Mouse (Mus musculus) T-helper 1 cell (primary cell): ENCODE results near the gene Pzp.

Experiments used
- in situ Hi-C: fragments of 300-600 bp; cut with MboI, MseI; formaldehyde crosslinking; loops from one replicate; pipeline ENCODE4 v1.15.1; 2025; ENCODE audit warnings: high pct_unique_total_duplicates

Gene Pzp

GRCm38 (mm10) chr6:128526601-128527000 lies at the start of gene Pzp:
Gene Pzp (minus strand): TSS chr6:128526720.
- in situ Hi-C loops: no loop called here

GRCm38 (mm10) chr6:128566589-128566988 lies 40.1 kb upstream of the Pzp start:
- in situ Hi-C loops: no loop called here

DNA sequence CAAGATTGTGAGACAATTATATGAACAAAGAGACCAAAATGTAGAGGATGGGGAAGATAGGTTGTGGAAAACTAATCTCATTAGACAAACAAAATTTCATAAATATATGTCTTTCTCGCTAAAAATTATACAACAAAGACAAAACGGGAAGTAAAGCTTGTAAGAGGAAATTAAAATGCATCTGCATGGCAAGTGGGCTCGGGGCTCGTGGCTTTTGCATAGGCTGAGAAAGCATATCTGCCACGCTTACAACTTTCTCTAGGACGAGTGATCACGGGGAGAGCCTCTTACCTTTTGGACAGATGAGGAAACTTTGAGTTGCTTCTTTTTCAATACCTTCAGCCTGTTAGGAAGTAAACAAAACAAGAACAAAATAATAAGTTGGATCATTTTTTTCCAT lies 27.5 kb upstream of the Pzp start:
- in situ Hi-C loops: no loop called here

DNA sequence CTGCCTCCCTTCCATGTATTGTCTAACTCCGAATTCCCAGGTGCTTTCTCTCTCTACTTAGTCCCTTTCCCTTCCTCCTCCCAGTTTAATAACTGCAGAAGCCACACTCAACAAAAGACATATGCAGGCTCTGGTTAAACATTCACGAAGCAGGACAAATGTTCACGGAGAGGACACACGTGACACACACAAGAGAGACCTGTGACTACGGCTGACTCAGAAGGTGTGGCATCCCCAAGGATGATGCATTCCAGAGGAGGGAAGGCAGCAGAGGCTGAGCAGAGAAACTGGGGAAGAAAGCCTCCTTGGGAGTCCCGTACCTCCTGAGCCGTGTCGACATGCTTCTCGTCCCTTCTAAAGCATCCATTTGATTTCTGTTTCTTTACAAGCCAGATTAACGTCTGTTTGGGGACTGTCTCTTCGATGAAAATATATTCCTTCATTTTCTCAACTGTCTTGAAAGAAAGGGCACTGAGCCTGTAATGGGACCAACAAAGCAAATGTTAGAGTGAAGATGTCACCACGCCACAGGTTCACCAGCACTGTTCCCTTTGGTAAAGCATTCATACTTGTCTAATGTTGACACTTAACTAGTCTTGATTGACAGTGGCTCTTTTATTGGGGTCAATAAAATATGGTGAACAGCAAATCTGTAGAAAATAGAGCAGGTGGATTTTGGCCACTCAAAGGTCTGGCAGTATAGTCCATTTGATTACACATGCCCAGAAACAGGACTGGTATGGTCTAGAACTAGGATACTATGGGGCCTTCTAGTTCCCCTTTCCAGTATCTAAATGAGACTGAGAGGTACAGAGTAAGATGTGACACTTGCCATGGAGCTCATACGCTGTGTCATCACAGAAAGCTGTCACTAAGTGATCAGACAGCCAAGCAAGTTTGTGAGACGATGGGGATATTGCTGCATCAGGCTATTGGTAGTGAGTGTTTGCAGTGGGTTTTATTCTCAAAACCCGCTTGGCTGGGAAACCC lies 23.2 kb upstream of the Pzp start:
- in situ Hi-C loops: no loop called here

GRCm38 (mm10) chr6:128548532-128548931 lies 22.0 kb upstream of the Pzp start:
- in situ Hi-C loops: no loop called here

DNA sequence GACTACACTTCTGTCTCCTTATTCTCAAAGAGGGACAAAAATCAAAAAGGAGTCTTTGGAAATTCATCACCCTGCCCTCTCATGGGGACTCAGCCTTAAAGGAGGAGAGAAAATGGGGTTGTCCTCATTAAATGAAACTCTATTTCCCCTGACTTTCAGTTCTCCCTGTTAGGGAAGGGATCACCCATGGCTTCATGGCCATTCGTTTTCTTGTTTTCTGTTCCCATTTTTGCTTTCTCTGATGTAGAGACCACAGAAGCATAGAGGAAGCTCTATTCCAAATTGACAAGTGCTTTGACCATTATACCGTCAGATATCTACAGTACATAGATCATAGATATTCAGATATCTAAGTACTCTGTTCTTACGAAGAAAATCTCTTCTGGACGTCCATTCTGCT lies 18.9 kb upstream of the Pzp start:
- in situ Hi-C loops: no loop called here

DNA sequence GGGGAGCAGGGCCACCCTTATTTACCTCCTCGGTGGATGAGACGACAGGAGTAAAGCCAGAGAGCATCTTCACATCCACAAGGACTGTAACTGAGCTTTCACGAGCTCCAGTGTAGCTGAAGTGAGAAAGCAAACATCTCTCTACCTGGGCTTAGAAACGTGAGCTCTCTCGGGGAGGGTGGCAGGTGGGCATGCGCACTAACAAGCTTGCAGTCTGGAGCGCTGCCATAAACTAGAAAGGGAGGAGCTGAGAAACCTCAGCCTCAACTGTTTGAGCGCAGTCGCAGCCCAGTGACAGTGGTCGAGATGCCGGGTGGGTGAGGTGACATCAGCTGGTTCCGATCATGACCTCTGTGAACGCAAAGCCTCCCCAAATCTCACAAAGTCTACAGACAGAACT lies 16.7 kb upstream of the Pzp start:
- in situ Hi-C loops: no loop called here

DNA sequence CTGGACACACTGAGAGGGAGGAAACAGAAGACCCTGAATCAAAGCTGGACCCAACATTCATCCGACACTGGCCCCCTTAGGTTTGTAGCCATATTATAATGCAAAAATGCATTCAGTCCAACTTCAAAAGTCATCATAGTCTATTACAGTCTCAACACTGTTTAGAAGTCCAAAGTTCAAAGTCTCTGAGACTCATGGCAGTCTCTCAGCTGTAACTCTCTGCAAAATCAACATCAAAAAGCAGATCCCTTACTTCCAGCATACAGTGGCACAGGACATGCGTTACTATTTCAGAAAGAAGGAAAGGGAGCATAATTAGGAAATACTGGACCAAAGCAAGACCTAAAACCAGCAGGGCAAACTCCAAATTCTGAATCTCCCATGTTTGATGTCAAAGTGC lies 8.7 kb upstream of the Pzp start:
- in situ Hi-C loops: no loop called here

DNA sequence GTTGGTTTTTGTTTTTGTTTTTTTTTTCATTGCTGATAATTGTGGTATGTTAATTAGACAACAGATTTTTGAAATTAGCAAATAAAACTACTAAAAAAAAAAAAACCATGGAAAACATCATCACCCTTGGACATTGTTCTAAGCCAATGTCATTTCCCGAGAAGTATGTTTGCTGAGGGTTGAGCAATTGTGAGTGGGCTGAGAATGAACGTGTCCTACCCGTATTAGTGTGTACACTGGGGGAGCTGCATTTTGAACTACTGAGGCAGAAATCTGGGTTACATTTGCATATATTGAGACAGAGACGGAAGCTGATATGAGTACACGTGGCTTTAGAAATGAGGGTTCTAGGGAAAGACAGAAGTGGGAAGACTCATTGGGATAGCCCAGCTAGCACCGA lies 6.8 kb upstream of the Pzp start:
- in situ Hi-C loops: no loop called here

GRCm38 (mm10) chr6:128532701-128533100 lies 6.2 kb upstream of the Pzp start:
- in situ Hi-C loops: no loop called here

GRCm38 (mm10) chr6:128528491-128528890 lies 2.0 kb upstream of the Pzp start:
- in situ Hi-C loops: no loop called here

DNA sequence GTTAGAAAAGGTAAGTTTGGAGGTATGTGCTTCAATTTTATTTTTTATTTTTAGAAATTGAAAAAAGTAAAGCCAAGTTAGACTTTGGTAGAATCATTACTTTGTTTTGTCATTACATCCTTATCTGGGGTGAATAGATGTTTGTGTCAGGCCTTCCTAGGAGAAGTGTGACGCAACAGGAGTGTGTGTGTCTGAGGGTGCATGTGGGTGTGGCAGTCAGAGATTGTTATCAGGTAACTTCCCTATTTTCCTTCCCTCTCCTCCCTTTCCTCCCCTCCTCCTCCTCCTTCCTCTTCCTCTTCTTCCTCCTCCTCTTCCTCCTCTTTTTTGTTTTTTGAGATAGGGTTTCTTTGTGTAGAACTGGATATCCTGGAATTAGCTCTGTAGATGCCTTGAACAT lies 590 bp upstream of the Pzp start:
- in situ Hi-C loops: no loop called here

DNA sequence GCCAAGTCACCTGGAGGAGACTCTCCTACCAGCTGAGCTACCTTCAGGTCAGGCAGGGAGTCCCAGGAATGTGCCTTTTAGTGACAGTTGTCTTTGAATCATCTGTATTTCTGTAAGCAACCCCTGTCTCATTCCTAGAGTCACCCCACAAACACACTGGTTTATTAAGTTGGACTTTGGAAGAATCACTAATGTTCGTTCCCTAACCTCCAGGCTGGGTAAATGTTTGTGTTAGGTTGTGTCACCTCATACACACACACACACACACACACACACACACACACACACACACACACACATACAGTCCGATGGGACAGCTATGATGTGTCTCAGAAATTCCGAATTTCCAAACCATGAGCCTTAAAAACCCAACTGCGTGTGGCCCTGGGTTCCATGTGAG lies 719 bp downstream of the Pzp start:
- in situ Hi-C loops: no loop called here

- in situ Hi-C loops: no loop called here
Measured at GRCm38 (mm10) chr6:128523360-128523759, 3.2 kb downstream of the Pzp start.

GRCm38 (mm10) chr6:128519159-128519558 lies 7.4 kb downstream of the Pzp start:
- in situ Hi-C loops: no loop called here

DNA sequence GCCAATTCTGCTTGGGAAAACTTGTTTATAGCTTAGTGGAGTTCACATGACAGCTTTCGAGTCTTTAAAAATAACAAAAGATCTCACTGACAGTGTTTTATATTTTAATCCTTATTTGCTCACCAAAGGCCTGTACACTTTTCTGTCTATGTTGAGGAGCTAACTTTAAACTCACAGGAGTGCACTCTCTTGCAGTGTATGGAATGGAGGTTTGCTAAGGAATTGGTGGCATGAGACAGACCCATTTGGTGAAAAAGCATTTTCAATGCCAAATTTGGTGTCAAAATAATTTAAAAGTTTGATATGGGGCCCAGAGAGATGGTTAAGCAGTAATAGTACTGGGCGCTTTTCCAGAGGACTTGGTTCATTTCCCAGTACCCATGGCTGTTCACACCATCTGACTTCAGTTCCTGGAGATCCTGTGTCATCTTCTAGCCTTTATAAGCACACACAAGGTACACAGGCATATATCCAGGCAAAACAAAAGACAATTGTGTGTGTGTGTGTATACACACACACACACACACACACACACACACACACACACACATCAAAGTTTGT lies 20.8 kb downstream of the Pzp start:
- in situ Hi-C loops: no loop called here

GRCm38 (mm10) chr6:128504743-128505142 lies 21.8 kb downstream of the Pzp start:
- in situ Hi-C loops: no loop called here

GRCm38 (mm10) chr6:128495346-128495745 lies 31.2 kb downstream of the Pzp start:
- in situ Hi-C loops: no loop called here

DNA sequence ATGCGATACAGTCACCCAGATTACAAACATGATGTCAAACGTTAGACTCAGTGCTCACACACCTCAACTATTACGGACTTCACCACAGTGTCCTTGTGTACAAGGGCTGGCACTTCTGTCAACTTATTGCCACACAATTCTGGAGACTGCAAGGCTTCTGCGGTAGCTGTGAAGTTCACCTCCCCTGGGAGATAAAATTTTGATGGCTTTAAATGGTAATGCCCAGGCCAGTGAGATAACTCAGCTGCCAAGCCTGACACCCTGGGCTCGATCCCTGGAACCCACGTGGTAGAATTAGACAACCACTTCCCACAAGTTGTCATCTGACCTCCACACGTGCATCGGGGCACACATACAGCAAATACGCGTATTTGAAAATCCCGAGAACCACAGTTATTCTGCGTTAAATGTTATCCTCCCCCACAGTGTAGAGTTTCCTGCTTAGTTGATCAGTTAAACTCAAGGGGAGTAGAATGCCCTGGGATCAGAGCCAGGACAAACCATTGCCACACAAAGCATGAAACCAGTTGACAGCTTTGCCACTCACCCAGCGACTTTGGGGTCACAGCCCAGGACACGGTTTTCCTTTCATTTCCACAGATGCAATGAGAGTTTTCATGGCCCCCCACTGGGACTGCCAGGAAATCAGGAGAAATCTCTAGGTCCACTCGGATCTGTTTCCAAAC lies 31.7 kb downstream of the Pzp start:
- in situ Hi-C loops: no loop called here

DNA sequence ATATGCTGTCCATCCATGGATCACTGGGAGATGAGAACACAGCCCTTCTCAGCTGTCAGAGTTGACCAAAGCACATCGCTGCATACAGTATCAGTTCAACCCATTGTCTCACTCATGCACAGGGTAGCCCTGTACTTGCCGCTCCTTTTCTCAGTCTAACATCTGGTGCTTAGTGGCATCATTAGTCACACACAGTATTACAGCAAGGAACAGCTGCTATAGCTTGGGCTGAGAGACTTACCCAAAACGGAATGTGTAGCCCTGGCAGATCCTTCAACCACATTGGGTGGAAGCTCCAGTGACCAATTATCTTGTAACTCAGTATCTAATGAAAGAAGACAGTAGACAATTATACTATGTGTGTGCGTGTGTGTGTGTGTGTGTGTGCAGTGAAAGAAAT lies 34.6 kb downstream of the Pzp start:
- in situ Hi-C loops: no loop called here

DNA sequence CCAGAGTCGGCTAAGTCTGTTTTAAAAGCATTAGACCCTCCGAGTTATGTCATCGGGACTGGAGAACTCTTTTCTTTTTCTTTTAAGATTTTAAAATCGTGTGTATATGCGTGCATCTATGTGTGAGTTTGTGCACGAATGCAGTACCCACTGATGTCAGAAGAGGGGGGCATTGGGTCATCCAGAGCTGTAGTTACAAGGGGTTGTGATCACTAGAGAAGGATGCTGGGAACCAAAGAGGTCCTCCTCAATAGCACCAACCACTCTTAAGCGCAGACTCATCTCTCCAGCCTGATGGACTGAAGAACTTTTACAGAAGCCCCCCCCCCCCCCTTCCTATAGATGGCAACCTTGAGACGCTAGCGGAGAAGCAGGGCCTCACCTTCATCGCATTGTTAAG lies 36.4 kb downstream of the Pzp start:
- in situ Hi-C loops: no loop called here

GRCm38 (mm10) chr6:128487736-128488135 lies 38.8 kb downstream of the Pzp start:
- in situ Hi-C loops: no loop called here
